Mouse (Mus musculus) left cerebral cortex, postnatal 25 days (tissue): ENCODE data around the gene Slc2a9. TPM values are rescaled to one million over a fixed set of nuclear protein-coding genes. Genes with fewer than 3 reads are reported as not detected.
"Not testable (repeated sequence)": the region's sequence is repeated elsewhere in the genome, so short reads cannot be mapped to it uniquely, and the experiment has no call there.

Experiments
- DNase-seq, 2 experiments: peaks; one replicate each; pipeline ENCODE4 v3.0.0; 2022; ENCODE audit warnings: low spot score in 2 of 2, mixed read lengths in 1 of 2
- intact Hi-C: fragments of 180-260 bp; cut with DNase I; formaldehyde crosslinking; loops from one replicate; pipeline ENCODE4 v1.15.1; 2025
- total RNA-seq, 2 experiments: library from RNA; stranded (reverse); gene quantifications; 2 replicates each; pipeline ENCODE4 v1.2.3; 2021

Gene Slc2a9
- total RNA-seq, 2 experiments from 2014 or later, result 1.1 to 1.2 TPM

DNA sequence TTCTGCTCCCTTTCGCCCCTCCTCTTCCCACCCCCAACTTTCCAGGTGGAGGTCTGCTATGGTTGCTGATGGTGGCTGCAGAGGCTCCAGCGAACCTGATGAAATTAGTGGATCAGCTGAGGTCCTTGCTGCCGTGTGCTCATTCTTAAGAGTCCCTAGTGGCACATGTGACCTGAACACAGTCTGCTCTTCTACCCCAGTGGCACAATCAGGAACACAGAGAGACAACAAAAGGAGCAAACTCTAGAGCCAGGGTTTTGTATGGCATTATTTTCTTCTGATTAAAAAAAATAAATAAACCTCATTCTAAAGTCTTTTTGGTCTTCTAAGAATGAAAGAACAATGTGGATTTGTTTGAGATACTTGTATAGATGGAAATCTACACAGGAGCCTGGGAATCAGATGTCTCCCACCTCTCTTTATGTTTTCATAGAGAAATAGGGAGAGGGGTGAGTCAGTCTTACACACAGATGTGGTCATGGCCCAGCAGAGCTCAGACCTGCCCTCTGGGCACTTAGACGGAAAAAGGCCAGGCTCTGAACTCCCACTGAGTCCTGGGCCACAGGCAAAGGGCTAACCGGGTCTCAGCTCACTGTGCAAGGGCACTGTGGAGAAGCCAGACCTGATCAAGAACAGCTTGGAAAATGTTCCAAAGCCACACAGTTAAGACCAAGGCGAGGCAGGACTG is 1.9 kb upstream of the Slc2a9 start:
- intact Hi-C loops, result no loop called here
- no peak for DNase-seq

DNA sequence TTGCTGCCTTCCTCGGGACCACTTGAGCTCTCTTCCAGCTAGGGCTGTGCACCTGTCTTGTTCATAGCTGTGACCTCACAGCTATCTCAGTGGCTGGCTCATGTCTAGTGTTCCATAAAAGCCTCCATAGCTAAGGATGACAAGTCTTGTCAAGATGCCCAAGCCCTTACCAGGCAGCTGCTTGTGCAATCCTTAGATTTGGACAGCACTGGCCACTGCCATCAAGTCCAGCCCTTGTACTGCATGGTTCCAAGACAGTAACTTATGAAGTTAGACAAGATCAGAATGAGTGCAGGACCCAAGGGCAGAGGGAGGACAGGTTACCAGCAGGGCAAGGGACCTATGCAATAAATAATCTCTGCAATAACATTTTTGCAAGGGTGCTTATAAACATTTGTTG is 1.2 kb upstream of the Slc2a9 start:
- intact Hi-C loops, result no loop called here
- DNase-seq, result no peak

DNA sequence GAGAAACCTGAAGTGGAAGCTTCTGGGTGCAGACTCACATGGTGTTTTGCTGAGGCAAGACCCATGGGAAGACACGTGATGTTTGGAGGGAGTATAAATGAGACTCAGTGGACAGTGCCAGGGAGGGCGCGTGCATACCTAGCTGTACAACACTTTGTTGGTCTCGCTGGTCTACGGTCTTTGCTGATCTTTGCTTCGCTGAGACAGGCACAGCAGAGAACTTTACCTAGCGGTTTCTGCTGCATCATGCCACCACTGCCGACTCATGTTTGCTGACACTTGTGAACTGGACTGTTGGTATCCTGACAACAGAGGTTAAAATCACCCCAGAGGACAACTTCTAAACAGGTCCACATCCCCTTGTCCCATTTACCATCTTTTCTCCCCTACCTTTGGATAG is 2.9 kb downstream of the Slc2a9 start:
- no peak for DNase-seq
- intact Hi-C loops, result no loop called here

DNA sequence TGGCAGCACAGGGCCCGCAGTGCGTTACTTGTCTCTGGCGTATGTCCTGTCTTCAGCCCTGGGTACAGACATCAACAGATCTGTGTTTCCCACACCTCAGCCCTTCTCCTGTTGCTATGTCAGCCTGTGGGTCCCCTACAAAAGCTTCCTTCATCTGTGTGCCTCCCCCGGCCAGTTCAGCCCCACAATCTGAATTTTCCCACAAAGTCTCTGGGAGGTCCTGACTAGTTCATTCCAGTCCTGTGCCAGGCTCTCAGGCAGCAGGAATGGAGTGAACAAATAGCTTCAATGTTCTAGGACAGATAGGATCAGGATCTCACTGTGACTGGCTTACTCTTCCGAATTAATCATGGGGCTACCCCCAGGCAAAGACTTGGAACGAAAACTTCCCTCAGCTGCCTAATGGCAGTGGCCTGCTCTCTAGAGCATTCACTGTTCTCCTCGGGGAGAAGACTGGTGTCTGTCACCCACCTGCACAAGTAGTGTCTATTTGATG is 3.6 kb downstream of the Slc2a9 start:
- peak; percentile 14 to 33 for DNase-seq
- intact Hi-C loops, result no loop called here

DNA sequence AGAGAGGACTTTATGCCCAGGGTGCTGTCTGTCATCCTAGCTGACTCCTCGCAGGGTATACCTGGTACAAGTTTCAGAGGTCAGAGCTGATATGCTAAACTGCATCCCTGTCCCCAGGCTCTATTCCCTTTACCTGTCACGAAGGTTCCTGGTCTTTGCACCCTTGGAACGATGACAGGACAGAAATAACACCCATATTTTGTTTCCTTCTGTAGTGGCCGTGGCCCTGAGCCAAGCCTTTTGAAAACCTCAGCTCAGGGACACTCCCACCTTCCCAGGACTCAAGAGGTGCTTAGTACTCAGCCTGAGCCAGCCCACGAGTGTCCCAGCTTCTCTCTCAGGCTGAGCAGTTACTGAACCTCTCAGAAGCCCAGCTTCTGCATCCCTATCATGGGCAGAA is 4.5 kb downstream of the Slc2a9 start:
- DNase-seq, result no peak
- intact Hi-C loops, result no loop called here

- intact Hi-C loops, result no loop called here
- no peak for DNase-seq
Measured at GRCm38 (mm10) chr5:38496491-38497057, 6.4 kb downstream of the Slc2a9 start.

DNA sequence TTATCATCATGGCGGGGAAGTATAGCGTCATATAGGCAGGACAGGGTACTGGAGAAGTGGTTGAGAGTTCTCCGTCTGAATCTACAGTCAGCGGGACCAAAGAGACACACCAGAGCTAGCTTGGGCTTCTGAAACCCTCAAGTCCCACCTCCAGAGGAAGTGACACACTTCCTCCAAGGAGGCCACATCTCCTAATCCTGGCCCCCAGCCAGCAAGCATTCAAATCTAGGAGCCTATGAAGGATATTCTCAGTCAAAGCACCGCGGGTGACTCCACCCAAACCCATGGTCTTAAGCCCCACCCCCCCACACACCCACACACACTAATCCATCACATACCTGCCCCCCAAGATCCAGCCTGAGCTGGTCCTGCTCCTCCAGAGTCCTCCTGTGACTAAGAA is 9.1 kb downstream of the Slc2a9 start:
- intact Hi-C loops, result no loop called here
- DNase-seq, result no peak

DNA sequence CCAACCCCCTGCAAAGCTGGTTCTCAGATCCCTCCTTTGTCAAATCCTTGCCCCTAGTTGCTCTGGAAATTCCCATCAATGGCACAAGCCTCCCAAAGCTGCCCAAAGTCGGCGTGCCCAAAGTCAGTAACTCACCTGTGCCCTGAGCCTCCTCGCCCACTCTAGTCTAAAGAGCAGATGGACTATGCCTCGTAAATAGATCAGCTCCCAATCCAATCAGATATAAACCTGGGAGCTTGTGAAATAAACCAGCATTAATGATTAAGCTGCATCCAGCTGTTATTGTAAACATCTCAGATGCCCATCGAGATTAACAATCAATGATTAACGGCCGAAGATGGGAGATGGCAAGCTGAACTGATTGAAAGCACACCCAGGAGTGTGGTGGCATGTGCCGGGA is 11.2 kb downstream of the Slc2a9 start:
- no peak for DNase-seq
- intact Hi-C loops, result no loop called here

DNA sequence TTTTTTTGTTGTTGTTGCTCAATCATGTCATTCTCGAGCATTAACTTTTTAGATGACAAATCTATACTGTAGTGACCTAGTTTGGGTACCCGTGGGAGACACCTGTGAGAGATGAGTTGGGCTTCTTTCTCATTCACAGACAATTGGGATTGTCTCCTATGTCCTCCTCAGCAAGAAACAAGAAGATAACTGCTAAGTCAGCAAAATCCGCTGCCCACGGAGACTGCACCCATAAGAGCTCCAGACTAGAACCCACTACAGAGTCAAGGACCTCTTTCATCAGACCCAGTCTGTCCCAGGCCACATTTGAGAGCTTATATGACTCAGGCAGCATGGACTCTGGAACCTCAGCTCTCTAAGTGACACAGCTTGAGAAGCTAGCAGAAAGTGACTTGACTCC is 13.2 kb downstream of the Slc2a9 start:
- intact Hi-C loops, result no loop called here
- no peak for DNase-seq

DNA sequence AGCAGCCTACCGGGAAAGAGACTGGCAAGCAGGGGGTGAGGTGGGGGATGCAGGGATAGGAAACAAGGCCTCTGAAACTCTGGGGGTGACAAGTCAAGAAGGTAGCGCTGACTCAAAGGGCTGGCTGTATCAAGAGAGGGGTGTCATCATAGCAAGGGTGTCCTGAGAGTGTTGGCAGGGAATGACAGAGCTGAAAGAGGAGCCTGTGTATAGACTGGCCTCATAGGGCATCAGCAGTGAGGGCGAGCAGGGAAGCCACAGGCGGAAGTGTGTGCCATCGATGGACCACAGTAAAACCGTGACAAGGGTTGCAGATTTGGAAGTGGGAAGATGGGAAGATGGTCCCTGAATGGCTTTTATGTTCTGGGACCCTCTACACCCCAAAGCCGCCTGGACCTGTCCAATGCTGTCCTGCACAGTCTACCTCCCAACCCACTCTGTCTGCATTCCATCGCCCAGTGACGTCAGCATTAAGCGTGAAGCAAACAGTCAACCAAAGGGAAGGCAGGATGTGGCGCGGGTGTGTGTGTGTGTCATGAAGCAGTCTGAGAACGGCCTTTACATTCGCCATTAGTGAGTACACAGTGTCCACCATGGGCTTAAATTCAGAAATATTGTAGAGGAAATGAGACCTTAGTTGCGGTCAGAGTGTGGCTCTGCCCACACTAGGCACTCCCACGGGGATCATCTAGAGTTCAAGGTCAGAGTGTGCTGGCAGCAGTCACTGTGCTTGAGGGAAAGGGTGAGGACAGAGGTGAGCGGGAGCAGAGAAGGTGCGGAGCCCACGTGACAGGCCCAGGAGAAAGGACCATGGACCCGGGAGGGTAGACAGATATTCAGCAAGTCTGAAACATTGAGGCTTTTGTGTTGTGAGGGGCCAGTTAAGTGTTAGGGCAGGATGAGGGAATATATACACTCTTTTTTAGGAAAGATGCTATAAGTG is 14.0 kb downstream of the Slc2a9 start:
- DNase-seq, result no peak
- intact Hi-C loops, result no loop called here

- intact Hi-C loops, result no loop called here
- no peak for DNase-seq
Measured at GRCm38 (mm10) chr5:38488026-38488425, 14.9 kb downstream of the Slc2a9 start.

- intact Hi-C loops, result no loop called here
- no peak for DNase-seq
Measured at GRCm38 (mm10) chr5:38487247-38487646, 15.7 kb downstream of the Slc2a9 start.

DNA sequence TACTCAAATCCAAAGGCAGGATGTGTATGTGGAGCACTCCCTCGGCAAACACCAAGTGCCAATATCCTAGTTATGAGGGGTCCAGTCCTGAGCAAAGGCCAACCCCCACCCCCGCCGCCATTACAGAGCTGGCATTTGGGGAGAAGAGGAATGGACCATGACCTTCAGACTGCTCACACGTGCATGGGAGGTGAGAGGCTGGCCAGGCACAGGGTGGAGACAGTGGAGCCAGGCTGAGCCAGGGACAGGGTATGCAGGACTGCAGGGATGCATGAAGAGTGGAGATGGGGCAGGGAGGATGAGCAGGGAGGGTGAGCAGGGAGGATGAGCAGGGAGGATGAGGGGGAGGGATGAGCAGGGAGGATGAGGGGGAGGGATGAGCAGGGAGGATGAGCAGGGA is 17.0 kb downstream of the Slc2a9 start:
- intact Hi-C loops, result no loop called here
- no peak for DNase-seq

- intact Hi-C loops, result no loop called here
- no peak for DNase-seq
Measured at GRCm38 (mm10) chr5:38483518-38484110, 19.3 kb downstream of the Slc2a9 start.

- intact Hi-C loops, result no loop called here
- no peak for DNase-seq
Measured at GRCm38 (mm10) chr5:38480822-38481707, 21.9 kb downstream of the Slc2a9 start.

DNA sequence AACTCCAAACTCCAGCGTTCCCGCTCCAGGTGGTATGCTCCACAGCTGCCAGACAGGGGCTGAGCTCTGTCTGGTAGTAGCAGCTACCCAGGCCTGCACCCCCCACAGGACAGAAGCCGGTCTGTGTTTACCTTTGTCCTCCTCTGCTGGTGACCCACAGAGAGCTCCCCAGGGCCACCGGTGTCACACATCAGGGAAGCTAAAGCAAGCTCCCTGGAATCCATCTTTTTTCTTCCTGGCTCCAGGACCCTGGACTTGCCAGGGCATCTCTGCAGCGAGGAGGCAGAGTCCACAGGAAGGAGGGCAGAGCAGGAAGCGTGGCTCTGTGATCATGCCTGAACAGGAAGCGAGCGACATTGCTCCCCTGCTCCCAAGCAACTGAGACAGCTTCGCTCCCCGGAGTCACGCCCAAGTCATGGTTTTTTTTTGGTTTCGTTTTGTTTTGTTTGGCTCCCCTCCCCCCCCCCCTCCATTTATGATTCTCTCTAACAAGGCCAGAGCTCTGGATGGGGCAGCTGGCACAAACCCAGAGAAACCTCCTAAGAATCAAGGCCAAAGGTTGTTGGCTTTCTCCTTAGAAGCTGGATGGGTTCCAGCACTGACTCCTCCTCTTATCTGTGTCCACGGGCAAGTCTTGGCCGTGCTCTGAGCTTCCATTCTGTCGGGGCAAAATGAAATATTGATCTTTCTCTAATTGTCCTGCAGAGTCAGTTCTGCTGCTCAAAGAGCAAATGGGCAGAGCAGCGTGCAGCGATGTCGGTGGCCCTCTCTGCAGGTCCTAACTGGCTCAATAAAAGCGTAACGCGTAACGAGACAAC is 22.8 kb downstream of the Slc2a9 start:
- DNase-seq, result no peak
- intact Hi-C loops, result no loop called here

- DNase-seq, intact Hi-C loops: not testable (repeated sequence)
Measured at GRCm38 (mm10) chr5:38479545-38479907, 23.4 kb downstream of the Slc2a9 start.

GRCm38 (mm10) chr5:38479027-38479426 is 23.9 kb downstream of the Slc2a9 start:
- intact Hi-C loops, result no loop called here
- no peak for DNase-seq
